Mouse (Mus musculus) G1E (cell line): ENCODE data around the gene Invs.

Source experiments
- CTCF ChIP-seq: IDR thresholded peaks from 2 replicates; pipeline ENCODE4 v1.5.1; 2012; ENCODE audit warnings: low read depth, low read length, inconsistent platforms, mixed read lengths
- GATA1 ChIP-seq: IDR thresholded peaks from 2 replicates; pipeline ENCODE4 v1.6.1; 2012; ENCODE audit warnings: borderline replicate concordance, low read length, inconsistent platforms, mixed read lengths
- GATA2 ChIP-seq: IDR thresholded peaks from 2 replicates; pipeline ENCODE4 v1.6.1; 2012; ENCODE audit warnings: low read depth, low read length, inconsistent platforms, borderline replicate concordance
- POLR2AphosphoS5 ChIP-seq: IDR thresholded peaks from 2 replicates; pipeline ENCODE4 v1.6.1; 2012; ENCODE audit warnings: low read depth, low read length, inconsistent platforms; ENCODE audit not compliant: insufficient replicate concordance
- TAL1 ChIP-seq: conservative IDR thresholded peaks from 2 replicates; pipeline ENCODE4 v1.6.1; 2012; ENCODE audit warnings: low read depth, low read length, inconsistent platforms, mixed read lengths

DNA sequence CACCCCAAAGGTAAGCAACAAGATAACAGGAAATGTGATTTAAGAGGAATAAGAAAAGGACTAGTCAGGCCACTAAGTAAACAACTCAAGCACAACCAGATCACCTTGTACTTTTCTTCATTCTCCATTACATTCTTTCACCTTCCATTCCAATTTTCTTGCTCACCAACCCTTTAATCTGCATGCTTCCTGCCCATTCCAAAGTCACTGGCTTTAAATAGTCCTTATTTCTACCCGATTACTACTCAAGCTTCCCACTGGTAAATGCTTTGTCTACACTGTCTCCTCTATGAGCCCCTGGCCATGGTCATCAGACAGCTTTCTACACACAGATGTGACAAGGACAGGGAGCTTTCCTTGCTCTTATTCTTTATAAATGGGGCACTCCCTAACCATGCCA, 191.4 kb downstream of the Invs start:
- TF ChIP-seq GATA1: no peak
- TF ChIP-seq CTCF: no peak
- TF ChIP-seq TAL1: no peak
- TF ChIP-seq POLR2AphosphoS5: no peak
- no peak for TF ChIP-seq GATA2
